Mouse (Mus musculus) WW6 (cell line): ENCODE results near the gene Ptpre.
A peak's percentile ranks its signal among the peaks of the same experiment; 100 is the strongest.
"Not testable (repeated sequence)": the region's sequence is repeated elsewhere in the genome, so short reads cannot be mapped to it uniquely, and the experiment has no call there.

Experiments
- DNase-seq: peaks from one replicate; pipeline ENCODE4 v3.0.0-alpha.2; 2013; ENCODE audit warnings: low read depth, low spot score

The Ptpre gene

DNA sequence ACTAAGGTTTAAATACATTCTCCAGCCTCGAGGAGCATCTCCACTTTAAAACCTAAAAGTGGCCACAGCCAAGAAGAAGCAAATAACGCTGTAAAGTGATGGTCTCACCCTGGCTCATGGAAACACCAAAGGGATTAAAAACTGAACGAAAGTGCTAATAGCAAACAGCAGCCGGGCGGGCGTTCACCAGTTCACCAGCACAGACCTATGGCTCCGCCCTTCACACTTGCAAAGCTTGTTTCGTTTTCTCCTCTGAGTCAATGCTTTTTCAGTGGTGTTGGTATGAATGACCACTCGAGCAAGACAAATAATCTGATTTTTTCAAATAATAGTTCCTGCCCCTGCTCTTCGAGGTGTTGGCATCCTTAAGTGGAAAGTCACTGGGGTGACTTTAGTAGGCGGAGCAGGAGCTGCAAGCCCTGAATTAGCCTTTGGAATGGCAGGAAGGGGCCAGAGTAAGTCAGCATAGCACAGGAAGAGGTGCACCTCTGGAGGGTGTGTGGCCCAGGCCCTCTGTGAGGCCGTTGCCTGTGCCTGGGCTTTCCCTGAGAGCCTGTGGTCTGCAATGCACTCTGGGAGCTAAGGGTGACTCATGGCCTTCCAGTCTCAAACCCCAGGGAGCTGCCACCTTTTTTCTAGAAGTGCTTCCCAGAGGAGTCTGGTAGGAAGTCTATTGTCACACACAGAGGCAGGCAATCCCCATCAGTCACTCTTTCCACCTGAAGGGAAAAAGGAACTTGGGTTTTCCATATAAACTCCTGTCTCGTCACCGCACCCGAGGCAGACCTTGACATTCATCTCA lies 67.9 kb downstream of the Ptpre start:
- peak; percentile 11 for DNase-seq

DNA sequence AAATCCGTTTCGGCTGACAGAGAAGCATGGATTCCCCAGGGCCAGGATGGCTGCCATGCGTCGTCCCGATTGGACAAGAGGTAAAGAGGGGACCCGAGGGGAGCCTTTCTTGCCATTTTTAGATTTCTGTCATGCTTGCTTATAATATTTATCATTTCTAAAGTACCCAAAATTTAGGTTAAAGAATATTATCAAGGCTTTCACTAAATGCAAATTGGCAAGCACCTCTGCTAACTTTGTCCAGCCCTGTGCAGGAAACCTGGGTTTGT lies 68.5 kb downstream of the Ptpre start:
- DNase-seq: no peak

DNA sequence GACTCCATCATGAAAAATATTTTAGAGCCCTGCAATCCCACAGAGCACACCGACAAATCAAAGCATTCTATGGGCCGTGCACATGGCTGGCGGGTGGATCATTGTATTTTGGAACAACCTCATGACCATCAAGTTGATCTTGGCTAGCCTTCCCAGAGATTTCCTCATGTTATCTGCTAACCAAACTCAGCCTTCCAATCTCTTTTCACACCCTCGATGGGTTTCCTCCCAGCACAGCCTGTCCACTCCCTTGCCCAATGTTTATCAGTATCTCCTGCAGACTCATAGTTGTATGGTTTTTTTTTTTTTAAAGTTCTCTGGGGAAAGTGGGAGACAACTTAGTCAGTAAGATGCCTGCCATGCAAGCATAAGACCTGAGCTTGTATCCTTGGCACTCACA lies 70.9 kb downstream of the Ptpre start:
- no peak for DNase-seq

DNA sequence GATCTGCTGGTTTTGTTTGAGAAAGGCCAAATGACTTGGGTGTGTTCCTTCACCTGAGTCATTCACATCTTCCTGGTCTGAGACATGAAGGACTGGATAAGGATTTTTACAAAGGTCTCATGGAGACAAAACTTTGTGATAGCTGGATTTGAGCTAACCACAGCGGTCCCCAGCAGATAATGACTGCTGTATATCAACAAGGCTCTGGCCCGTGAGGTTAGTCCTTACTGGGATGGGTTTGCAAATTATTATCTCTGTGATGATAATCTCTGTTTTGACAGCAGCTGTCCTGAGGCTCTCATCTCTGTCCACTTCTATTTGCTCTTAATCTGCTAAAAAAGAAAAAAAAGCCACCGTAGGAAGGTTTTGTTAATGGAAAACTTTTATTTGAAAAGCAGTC lies 71.7 kb downstream of the Ptpre start:
- DNase-seq: no peak

DNA sequence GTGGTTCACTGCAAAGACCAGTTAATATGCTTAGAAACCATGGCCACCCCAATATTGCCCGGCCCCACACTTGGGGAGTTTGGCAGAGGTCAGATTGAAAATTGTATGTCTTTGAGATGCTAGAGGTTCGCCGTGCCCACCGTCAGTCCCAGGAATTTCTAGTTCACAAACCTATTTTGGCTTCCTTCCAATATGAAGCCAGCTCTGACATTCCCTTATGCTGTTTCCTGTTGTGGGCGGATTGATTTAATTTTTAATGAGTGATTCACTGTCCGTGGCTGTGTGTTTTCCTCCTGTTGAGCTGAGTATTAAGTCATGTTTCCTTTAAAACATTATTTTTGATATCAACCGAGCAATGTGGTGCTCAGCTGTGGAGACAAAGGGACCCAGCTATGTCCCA lies 72.4 kb downstream of the Ptpre start:
- no peak for DNase-seq

DNA sequence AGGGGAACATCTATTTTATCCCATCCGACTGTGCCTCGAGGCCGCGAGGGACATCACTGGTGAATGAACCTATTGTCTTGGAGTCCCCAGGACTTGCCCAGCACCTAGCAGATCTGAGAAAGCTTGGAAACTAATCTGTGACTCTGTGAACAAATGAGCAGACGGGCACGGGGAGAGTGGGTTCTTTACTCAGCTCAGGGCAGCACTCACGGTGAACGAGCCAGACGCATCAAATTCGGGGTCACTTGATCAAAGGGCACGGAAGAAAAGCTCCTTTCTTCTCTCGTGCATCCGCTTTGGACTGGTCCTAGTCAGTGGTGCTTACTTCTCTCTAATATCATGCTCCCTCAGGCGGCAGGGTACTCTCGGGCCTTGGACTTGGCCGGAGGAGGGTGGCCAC lies 75.0 kb downstream of the Ptpre start:
- DNase-seq: no peak

DNA sequence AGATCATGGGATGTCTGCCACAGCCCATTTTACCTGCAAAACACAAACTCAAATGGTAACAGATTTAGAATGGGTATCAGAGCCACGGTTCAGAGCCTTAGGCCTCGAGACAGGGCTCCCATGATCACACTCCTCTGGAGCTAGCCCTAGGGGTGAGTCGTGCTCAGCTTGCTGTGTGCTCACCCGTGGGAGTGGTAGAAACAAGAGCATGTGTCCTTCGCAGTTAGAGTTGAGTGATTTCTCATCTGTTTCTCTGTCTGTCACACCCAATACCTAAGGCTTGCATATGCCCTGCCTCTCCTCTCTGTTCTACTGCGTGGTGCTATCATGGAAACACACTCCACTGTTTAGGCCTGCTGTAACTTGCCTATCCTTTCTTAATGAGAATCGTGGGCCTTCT lies 75.5 kb downstream of the Ptpre start:
- no peak for DNase-seq

DNA sequence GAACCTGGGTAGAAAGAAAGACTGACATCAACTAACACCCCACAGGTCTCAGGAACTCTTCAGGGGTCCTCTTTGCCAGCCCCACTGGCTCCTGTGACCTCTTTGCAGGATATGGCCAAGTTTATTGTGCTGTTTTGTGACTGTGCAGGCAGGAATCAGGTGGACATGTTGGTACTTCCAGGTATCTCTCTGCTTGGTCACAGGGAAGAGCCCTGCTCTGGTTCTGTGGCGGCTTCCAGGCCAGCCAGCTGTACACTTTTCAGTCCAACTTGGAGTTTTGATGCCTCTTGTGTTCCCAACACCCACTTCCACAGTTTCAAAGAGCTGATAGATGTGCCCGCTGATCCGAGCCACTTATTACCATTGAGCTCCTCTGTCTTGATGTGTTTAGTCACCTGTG lies 76.1 kb downstream of the Ptpre start:
- DNase-seq: no peak

DNA sequence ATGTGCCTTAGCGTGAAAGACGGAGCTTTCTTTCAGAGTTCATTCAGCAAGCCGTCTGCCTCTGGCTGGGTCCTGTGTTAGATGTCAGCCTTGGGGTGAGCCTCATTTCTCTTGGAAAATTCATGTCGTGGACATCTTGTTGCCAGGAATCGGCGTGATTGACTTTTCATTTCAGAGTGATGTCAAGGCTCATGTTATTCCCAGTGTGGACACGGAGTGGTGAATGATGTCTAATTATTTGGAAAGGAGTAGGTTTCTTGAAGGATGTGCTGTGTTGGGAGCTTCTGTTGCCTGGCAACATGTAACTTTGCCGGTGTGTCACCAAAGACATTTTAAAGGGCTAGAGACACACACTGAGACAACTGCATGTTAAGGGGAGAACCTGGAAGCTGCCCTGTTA lies 77.6 kb downstream of the Ptpre start:
- no peak for DNase-seq

DNA sequence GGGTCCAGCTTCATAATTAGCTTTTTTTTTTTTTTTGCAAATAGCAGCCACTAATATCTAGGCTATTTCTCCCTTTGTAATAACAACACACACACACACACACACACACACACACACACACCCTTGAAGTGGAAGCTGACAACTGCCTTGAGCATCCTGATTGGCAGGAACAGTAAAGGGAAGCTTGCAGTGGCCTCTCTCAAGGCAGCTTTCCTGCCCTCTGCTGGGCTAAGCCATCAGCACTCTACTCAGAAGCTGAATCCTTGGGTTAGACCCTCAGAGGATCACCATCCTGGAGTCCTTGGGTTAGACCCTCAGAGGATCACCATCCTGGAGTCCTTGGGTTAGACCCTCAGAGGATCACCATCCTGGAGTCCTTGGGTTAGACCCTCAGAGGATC lies 79.2 kb downstream of the Ptpre start:
- DNase-seq: not testable (repeated sequence)

DNA sequence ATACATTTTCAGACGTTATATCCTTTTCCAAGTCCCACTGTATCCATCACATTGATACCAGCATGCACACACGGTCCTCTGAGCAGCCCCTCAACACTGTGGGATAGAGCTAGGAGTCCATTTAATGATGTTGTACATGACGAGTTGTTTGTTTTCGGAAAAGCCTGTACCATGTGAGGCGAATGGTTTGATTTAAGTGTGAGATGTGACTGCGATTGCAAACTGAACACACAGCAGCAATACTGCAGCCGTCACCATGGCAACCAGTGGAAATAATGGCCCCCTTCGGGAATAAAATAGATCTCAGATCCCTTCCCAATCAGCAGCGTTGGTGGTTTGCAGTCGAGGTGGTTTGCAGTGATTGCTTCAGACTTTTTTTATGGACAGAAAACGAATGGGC lies 80.5 kb downstream of the Ptpre start:
- no peak for DNase-seq

DNA sequence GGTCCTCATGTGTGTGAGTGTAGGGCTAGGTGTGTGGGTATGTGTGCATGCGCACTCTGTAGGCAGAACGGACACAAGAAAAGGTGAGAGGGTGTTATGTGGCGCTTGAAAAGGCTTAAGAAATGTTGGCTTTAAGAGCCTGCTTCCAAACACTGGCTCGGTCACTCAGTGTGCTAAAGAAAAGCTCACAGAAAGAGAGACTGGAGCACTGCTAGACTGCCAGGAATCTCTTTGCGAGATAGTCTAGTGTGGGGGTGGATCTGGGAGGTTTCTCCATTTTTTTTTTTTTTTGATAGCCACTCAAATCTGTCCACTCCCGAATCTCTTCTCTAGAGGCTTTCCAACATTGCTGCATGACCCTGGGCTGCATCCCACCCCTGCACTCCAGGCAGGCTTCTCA lies 84.4 kb downstream of the Ptpre start:
- DNase-seq: no peak

DNA sequence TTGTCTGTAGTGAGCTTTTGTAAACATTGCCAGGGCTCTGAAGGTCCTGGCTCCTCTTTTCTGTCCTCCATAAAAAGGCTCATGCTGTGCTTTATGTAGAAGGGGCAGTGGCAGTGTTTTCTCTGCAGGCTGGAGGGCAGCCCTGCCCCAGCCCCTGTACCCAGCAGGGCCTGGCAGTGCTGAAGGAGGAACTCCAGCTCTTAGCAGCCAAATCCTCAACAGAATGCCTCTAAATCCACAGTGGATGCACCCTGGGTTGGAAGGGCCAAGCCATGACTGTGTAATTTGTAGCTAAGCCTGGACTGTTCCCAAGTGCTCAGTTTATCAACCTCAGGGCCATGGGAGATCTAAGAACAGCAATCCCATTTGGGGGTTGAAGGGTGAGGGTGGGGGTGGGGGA lies 85.0 kb downstream of the Ptpre start:
- DNase-seq: no peak

DNA sequence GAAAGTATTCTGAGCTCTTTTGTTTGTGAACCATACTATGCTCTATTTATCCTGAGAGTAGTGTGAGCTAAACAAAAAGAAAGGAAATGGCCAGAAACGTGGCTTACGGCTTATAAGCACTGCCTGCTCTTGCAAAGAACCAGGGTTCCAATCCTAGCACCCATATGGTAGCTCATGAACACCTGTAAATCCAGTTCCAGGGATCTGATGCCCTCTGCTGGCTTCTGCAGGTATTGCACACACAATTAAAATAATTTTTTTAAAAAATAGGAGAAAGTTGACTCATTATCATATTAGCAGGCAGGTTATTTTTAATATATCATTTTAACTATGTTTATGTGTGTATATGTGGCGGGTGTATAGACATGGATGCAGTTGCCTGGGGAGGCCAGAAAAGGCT lies 87.6 kb downstream of the Ptpre start:
- DNase-seq: no peak

DNA sequence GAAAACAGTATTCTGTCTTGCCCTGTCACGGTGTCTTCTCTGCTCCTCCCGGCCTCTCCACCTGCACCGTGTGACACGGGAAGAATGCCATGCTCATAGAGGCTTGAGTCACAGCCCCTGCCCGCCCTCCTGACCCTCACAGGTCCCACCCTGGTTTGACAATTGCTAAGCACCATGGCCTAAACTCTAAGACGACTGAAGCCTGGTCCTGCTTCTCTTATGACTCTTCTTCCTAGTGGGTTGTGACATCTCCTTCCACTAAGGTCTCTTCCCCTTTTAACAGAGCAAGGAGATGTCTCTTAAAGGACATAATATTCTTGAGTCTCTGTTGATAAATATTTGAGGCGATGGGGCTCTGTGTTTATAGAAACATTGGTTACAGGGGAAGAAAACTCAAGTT lies 91.1 kb downstream of the Ptpre start:
- DNase-seq: no peak

DNA sequence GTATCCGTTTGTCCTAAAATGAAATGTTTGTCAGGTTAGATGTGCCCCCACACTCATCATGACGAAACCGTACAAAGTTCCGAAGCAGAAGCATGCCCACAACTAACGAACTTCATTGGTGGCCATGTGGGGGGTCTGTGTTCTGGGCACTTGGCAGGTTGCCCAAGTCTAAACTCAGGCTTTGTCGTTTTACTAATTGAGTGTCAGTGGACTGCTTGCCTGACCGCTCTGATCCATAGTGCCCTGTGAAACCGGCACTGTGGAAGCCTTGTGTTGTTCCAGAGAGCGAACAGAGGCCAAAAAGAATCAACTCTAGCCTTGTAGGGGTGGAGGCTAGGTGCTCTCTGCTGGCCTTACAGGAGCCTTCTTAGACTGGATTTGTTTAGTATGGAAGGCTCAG lies 91.7 kb downstream of the Ptpre start:
- DNase-seq: no peak

DNA sequence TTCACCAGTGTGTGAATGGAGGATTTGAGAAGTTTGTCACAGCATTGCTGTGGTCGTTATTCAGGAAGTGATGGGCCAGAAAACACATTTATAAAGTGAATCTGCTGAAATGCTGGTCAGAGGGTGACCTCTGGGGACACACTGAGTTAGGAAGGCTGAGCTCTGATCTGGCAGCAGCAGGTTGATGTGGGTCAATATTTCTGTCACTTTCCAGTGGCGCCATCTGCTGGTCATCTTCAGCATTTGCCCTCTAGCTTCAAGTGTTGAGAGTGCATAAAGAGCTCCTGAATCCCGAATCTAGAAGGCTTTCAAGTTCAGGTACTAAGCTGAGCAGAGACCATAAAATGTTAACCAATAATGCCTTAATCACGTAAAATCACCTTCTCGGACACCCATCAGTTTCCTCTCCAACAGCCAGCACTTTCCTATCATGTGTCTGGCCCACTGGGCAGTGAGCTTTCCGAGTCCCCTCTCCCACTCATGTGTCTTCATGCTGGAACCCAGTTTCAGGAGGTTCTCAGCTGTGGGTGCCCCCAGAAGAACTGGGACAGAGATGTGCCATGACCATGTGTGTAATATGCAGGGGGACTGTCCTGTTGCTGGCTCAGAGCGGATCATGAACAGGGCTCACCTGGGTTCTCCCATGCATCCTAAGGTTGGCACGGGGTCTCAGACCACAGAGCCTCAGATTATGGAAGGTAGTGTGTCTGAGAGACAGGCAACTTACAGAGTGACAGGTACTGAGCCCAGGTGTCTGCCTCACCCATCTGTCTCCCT lies 94.7 kb downstream of the Ptpre start:
- DNase-seq: peak; percentile 28

DNA sequence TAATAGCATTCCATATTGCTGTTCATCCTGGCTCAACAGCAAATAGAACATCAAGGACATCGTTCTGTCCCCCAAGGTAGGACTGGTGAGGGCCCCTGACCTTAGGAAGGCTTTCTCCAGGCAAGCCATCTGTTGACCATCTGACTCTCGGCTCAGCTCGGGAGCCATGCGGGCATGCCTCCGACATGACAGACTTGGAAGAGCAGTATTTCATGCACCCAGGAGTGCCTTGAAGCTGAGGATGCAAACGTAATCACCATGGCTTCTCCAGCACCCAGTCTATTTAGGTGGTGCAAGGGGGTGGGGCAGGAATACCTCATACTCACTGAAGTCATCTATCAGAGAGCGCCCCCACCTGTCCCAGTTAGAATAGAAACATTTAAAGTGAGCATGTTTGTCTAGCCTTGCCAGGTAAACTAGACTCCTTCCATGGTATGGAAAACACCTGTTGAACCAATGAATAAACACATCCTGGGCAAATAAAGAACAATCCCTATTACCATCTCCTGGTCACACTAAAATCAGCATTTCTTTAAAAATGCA lies 95.5 kb downstream of the Ptpre start:
- DNase-seq: no peak

DNA sequence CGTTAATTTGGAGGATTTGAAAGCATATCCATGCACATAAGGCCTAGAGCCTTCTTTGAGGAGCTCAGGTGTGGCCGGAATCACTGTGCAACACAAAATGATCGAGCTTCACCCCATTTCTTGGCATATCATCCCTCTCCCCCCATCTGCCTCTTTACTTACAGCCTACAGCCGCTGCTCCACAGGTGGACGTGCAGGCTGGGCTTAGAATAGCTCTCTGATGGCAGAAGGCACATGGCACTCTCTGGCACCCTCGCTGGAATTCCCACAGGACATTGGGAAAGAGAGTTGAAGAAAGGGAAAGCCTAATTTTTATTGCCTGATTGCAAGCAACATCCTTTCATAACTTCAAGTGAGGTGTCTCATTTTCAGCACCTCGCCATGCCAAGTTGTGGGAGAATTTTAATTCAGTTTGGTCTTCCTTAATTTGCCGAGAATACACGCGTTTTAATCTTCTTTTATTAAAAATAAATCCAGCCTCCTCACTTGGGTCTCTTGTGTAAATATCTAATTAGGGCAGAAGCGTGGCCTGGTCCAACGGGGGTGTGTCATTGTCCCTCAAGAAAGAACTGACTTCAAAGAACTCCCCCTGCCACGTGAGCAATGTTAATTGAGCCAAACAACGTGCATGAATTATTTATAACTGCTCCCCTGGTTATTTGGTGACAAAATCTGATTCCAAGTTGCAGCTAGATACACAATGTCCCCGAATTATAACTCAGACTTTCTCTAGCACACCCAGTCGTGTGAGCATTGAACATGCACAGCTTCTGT lies 97.8 kb downstream of the Ptpre start:
- DNase-seq: no peak

DNA sequence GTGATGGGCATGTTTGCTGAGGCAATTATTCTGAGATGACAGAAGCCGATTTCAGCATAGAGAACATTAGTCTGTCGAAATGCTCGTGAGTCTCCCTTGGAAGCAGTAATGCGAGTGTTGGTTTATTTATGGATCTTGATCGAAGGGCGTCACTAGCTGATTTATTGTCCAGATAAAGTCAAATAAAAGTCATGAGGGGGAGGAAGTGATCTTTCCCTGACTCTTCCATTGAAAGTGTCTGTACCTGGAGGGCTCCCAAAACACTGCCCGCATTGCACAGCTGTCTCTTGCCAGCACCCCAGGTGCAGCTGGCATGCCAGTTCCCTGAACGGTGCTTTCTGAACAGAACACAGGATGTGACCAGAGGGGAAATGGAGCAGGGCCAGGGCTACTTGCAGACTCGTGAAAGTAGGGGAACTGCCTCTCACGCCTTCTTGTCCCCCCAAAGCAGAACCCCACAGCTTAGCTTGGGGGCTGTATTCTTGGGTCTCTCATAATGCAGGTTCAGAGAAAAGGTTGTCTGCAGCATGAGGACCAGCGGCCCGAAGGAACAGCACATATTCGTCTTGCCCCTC lies 100.2 kb downstream of the Ptpre start:
- no peak for DNase-seq

DNA sequence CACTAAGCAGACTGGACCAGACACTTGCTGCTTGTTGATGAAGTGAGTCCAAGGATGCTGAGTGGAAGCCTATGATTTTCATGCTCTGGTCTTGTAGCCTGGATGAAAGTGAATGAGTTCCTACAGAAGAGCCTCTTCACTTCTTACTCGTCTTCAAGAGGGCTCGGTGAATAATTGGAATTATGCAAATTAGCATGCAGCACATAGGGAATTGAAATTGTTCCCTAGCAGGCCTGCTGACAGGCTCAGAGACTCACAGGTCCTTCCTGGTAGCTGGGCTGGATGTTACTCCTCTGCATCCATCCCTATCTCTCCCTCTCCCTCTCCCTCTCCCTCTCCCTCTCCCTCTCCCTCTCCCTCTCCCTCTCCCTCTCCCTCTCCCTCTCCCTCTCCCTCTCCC lies 102.1 kb downstream of the Ptpre start:
- no peak for DNase-seq
